Mouse (Mus musculus): ENCODE data around the gene Pip4k2c. TPM values are rescaled to one million over a fixed set of nuclear protein-coding genes. Genes with fewer than 3 reads are reported as not detected.
"Not testable (repeated sequence)": the region's sequence is repeated elsewhere in the genome, so short reads cannot be mapped to it uniquely, and the experiment has no call there.

The Pip4k2c gene
- total RNA-seq, 1 experiment = 41.7 TPM

GRCm38 (mm10) chr10:127164190-127164589 is 47.2 kb downstream of the Pip4k2c start:
- no peak overlapping the region for H3K27ac ChIP-seq (ENCODE audit: insufficient read depth, low read depth, low read length, poor library complexity, severe bottlenecking)
- TF ChIP-seq HCFC1 (IDR thresholded peaks at IDR 0.05; ENCODE audit: borderline replicate concordance, insufficient read depth, low read length) = no peak
- no peak for TF ChIP-seq CHD2 (IDR thresholded peaks at IDR 0.05; ENCODE audit: low read depth, low read length)
- TF ChIP-seq ZNF384 (IDR thresholded peaks at IDR 0.05; ENCODE audit: low read depth, low read length) = no peak
- no peak for TF ChIP-seq ZC3H11A (IDR thresholded peaks at IDR 0.05; ENCODE audit: borderline replicate concordance, low read depth, low read length)
- TF ChIP-seq MAFK (IDR thresholded peaks at IDR 0.05; ENCODE audit: insufficient read depth, low read depth, low read length) = no peak
- peaks cover 2 to 3% of the 10 kb centered on the region in 2 experiments; a peak in 2 of 4 replicates for H3K4me1 ChIP-seq (ENCODE audit: control insufficient read depth in 2 of 2, insufficient read depth in 2 of 2, low read length in 2 of 2, poor library complexity in 1 of 2)
- H3K9me3 ChIP-seq (ENCODE audit: control insufficient read depth, insufficient read depth, low read depth, low read length) = no peaks in the 10 kb centered on the region
- no peak for DNase-seq (ENCODE audit: low read depth, low spot score)
- no peak overlapping the region for H3K9ac ChIP-seq (ENCODE audit: insufficient read depth, low read depth, low read length, poor library complexity, severe bottlenecking)
- no peaks in the 10 kb centered on the region for H3K36me3 ChIP-seq (ENCODE audit: control insufficient read depth, insufficient read depth, low read length, poor library complexity, severe bottlenecking)
- in situ Hi-C loops (cut with MboI; ENCODE audit: low sequenced_read_pairs in 2 of 2, unreplicated experiment in 2 of 2) = no loop called here
- no peak overlapping the region for H3K4me3 ChIP-seq (ENCODE audit: insufficient read depth in 1 of 2, low read depth in 1 of 2, low read length in 2 of 2, poor library complexity in 1 of 2, severe bottlenecking in 1 of 2)

GRCm38 (mm10) chr10:127162771-127163261 is 48.6 kb downstream of the Pip4k2c start:
- H3K4me1 ChIP-seq (ENCODE audit: control insufficient read depth in 2 of 2, insufficient read depth in 2 of 2, low read length in 2 of 2, poor library complexity in 1 of 2); H3K9ac ChIP-seq (ENCODE audit: insufficient read depth, low read depth, low read length, poor library complexity, severe bottlenecking); DNase-seq (ENCODE audit: low read depth, low spot score); H3K36me3 ChIP-seq (ENCODE audit: control insufficient read depth, insufficient read depth, low read length, poor library complexity, severe bottlenecking); H3K4me3 ChIP-seq (ENCODE audit: insufficient read depth in 1 of 2, low read depth in 1 of 2, low read length in 2 of 2, poor library complexity in 1 of 2, severe bottlenecking in 1 of 2); in situ Hi-C loops (cut with MboI; ENCODE audit: low sequenced_read_pairs in 2 of 2, unreplicated experiment in 2 of 2); H3K9me3 ChIP-seq (ENCODE audit: control insufficient read depth, insufficient read depth, low read depth, low read length); H3K27ac ChIP-seq (ENCODE audit: insufficient read depth, low read depth, low read length, poor library complexity, severe bottlenecking): not testable (repeated sequence)

- Histone ChIP-seq H3K9me3 (ENCODE audit: control insufficient read depth, insufficient read depth, low read depth, low read length) (no peaks in the 10 kb centered on the region), H3K4me1 (ENCODE audit: control insufficient read depth in 2 of 2, insufficient read depth in 2 of 2, low read length in 2 of 2, poor library complexity in 1 of 2) (peaks cover 2% of the 10 kb centered on the region in 2 experiments; a peak in 2 of 4 replicates), H3K27ac (ENCODE audit: insufficient read depth, low read depth, low read length, poor library complexity, severe bottlenecking) (no peak overlapping the region), H3K36me3 (ENCODE audit: control insufficient read depth, insufficient read depth, low read length, poor library complexity, severe bottlenecking) (no peaks in the 10 kb centered on the region), H3K9ac (ENCODE audit: insufficient read depth, low read depth, low read length, poor library complexity, severe bottlenecking) (no peak overlapping the region), H3K4me3 (ENCODE audit: insufficient read depth in 1 of 2, low read depth in 1 of 2, low read length in 2 of 2, poor library complexity in 1 of 2, severe bottlenecking in 1 of 2) (no peak overlapping the region)
- no peak for DNase-seq (ENCODE audit: low read depth, low spot score)
- in situ Hi-C loops (cut with MboI; ENCODE audit: low sequenced_read_pairs in 2 of 2, unreplicated experiment in 2 of 2) = no loop called here
- no peak for TF ChIP-seq ZNF384 (IDR thresholded peaks at IDR 0.05; ENCODE audit: low read depth, low read length)
Observed at GRCm38 (mm10) chr10:127160728-127161127, 50.7 kb downstream of the Pip4k2c start.

- Histone ChIP-seq H3K4me1 (ENCODE audit: control insufficient read depth in 2 of 2, insufficient read depth in 2 of 2, low read length in 2 of 2, poor library complexity in 1 of 2) (peaks cover 2% of the 10 kb centered on the region in 2 experiments; a peak in 2 of 4 replicates), H3K36me3 (ENCODE audit: control insufficient read depth, insufficient read depth, low read length, poor library complexity, severe bottlenecking) (no peaks in the 10 kb centered on the region), H3K4me3 (ENCODE audit: insufficient read depth in 1 of 2, low read depth in 1 of 2, low read length in 2 of 2, poor library complexity in 1 of 2, severe bottlenecking in 1 of 2) (no peak overlapping the region), H3K9ac (ENCODE audit: insufficient read depth, low read depth, low read length, poor library complexity, severe bottlenecking) (no peak overlapping the region), H3K9me3 (ENCODE audit: control insufficient read depth, insufficient read depth, low read depth, low read length) (no peaks in the 10 kb centered on the region), H3K27ac (ENCODE audit: insufficient read depth, low read depth, low read length, poor library complexity, severe bottlenecking) (no peak overlapping the region)
- TF ChIP-seq HCFC1 (IDR thresholded peaks at IDR 0.05; ENCODE audit: borderline replicate concordance, insufficient read depth, low read length) = no peak
- no peak for TF ChIP-seq CHD2 (IDR thresholded peaks at IDR 0.05; ENCODE audit: low read depth, low read length)
- TF ChIP-seq MAFK (IDR thresholded peaks at IDR 0.05; ENCODE audit: insufficient read depth, low read depth, low read length) = no peak
- TF ChIP-seq ZC3H11A (IDR thresholded peaks at IDR 0.05; ENCODE audit: borderline replicate concordance, low read depth, low read length) = no peak
- TF ChIP-seq ZNF384 (IDR thresholded peaks at IDR 0.05; ENCODE audit: low read depth, low read length) = no peak
- DNase-seq (ENCODE audit: low read depth, low spot score) = no peak
- in situ Hi-C loops (cut with MboI; ENCODE audit: low sequenced_read_pairs in 2 of 2, unreplicated experiment in 2 of 2) = no loop called here
Observed at GRCm38 (mm10) chr10:127160081-127160480, 51.3 kb downstream of the Pip4k2c start.

- no peak for DNase-seq (ENCODE audit: low read depth, low spot score)
- in situ Hi-C loops (cut with MboI; ENCODE audit: low sequenced_read_pairs in 2 of 2, unreplicated experiment in 2 of 2) = no loop called here
- Histone ChIP-seq H3K27ac (ENCODE audit: insufficient read depth, low read depth, low read length, poor library complexity, severe bottlenecking) (no peak overlapping the region), H3K4me3 (ENCODE audit: insufficient read depth in 1 of 2, low read depth in 1 of 2, low read length in 2 of 2, poor library complexity in 1 of 2, severe bottlenecking in 1 of 2) (no peak overlapping the region), H3K9me3 (ENCODE audit: control insufficient read depth, insufficient read depth, low read depth, low read length) (no peaks in the 10 kb centered on the region), H3K4me1 (ENCODE audit: control insufficient read depth in 2 of 2, insufficient read depth in 2 of 2, low read length in 2 of 2, poor library complexity in 1 of 2) (peaks cover 0 to 2% of the 10 kb centered on the region in 2 experiments; a peak in 1 of 4 replicates), H3K9ac (ENCODE audit: insufficient read depth, low read depth, low read length, poor library complexity, severe bottlenecking) (no peak overlapping the region), H3K36me3 (ENCODE audit: control insufficient read depth, insufficient read depth, low read length, poor library complexity, severe bottlenecking) (no peaks in the 10 kb centered on the region)
- TF ChIP-seq ZC3H11A (IDR thresholded peaks at IDR 0.05; ENCODE audit: borderline replicate concordance, low read depth, low read length) (no peak), CHD2 (IDR thresholded peaks at IDR 0.05; ENCODE audit: low read depth, low read length) (no peak), HCFC1 (IDR thresholded peaks at IDR 0.05; ENCODE audit: borderline replicate concordance, insufficient read depth, low read length) (no peak), ZNF384 (IDR thresholded peaks at IDR 0.05; ENCODE audit: low read depth, low read length) (no peak), MAFK (IDR thresholded peaks at IDR 0.05; ENCODE audit: insufficient read depth, low read depth, low read length) (no peak)
Observed at GRCm38 (mm10) chr10:127158471-127158870, 52.9 kb downstream of the Pip4k2c start.

All from ES-E14 (cell line).